Mouse (Mus musculus): ENCODE measurements around the gene Plekhb2.

Gene Plekhb2

GRCm38 (mm10) chr1:34849745-34850342 lies at the start of gene Plekhb2:
Plekhb2 (plus strand) TSS chr1:34849976.
- peak; percentile 85 to 89 for DNase-seq

- DNase-seq, result peak; percentile 62 to 65
These were observed 48.0 kb upstream of the Plekhb2 start for GRCm38 (mm10) chr1:34801616-34802289.

GRCm38 (mm10) chr1:34802290-34802642 lies 47.5 kb upstream of the Plekhb2 start:
- peak; percentile 54 to 58 for DNase-seq

- no peak for DNase-seq
These were observed 44.9 kb upstream of the Plekhb2 start for GRCm38 (mm10) chr1:34804863-34805262.

GRCm38 (mm10) chr1:34805931-34806520 lies 43.8 kb upstream of the Plekhb2 start:
- no peak for DNase-seq

GRCm38 (mm10) chr1:34808445-34808844 lies 41.3 kb upstream of the Plekhb2 start:
- no peak for DNase-seq

GRCm38 (mm10) chr1:34810293-34810692 lies 39.5 kb upstream of the Plekhb2 start:
- no peak for DNase-seq

- DNase-seq, result no peak
These were observed 38.7 kb upstream of the Plekhb2 start for GRCm38 (mm10) chr1:34811035-34811434.

- DNase-seq, result no peak
These were observed 38.2 kb upstream of the Plekhb2 start for GRCm38 (mm10) chr1:34811581-34811980.

- peak; percentile 39 to 44 for DNase-seq
These were observed 37.1 kb upstream of the Plekhb2 start for GRCm38 (mm10) chr1:34812407-34813247.

- no peak for DNase-seq
These were observed 33.9 kb upstream of the Plekhb2 start for GRCm38 (mm10) chr1:34815843-34816242.

GRCm38 (mm10) chr1:34819225-34819910 lies 30.4 kb upstream of the Plekhb2 start:
- DNase-seq, result no peak

- no peak for DNase-seq
These were observed 28.4 kb upstream of the Plekhb2 start for GRCm38 (mm10) chr1:34821411-34821810.

GRCm38 (mm10) chr1:34822003-34822402 lies 27.8 kb upstream of the Plekhb2 start:
- DNase-seq, result no peak

GRCm38 (mm10) chr1:34822746-34823145 lies 27.0 kb upstream of the Plekhb2 start:
- DNase-seq, result no peak

- DNase-seq, result no peak
These were observed 26.4 kb upstream of the Plekhb2 start for GRCm38 (mm10) chr1:34823353-34823752.

- DNase-seq, result no peak
These were observed 25.6 kb upstream of the Plekhb2 start for GRCm38 (mm10) chr1:34824208-34824607.

GRCm38 (mm10) chr1:34825909-34826308 lies 23.9 kb upstream of the Plekhb2 start:
- DNase-seq, result no peak

- DNase-seq, result peak; percentile 41 to 46
These were observed 21.9 kb upstream of the Plekhb2 start for GRCm38 (mm10) chr1:34827900-34828299.

- no peak for DNase-seq
These were observed 21.1 kb upstream of the Plekhb2 start for GRCm38 (mm10) chr1:34828528-34829294.

- DNase-seq, result no peak
These were observed 18.8 kb upstream of the Plekhb2 start for GRCm38 (mm10) chr1:34830934-34831333.

GRCm38 (mm10) chr1:34831381-34831780 lies 18.4 kb upstream of the Plekhb2 start:
- no peak for DNase-seq

Measured in B cell, adult 2 months (primary cell).